Mouse (Mus musculus) myocyte (in vitro differentiated cells): ENCODE results near the gene Ksr2. TPM values are rescaled to one million over a fixed set of nuclear protein-coding genes. Genes with fewer than 3 reads are reported as not detected.
"Not testable (repeated sequence)": the region's sequence is repeated elsewhere in the genome, so short reads cannot be mapped to it uniquely, and the experiment has no call there.

ENCODE experiments used
- H3K27me3 ChIP-seq: one replicate; pipeline ENCODE4 v1.6.1; 2011; ENCODE audit not compliant: control insufficient read depth, insufficient read depth, insufficient read length
- H3K36me3 ChIP-seq: one replicate; pipeline ENCODE4 v1.6.1; 2011; ENCODE audit not compliant: control insufficient read depth, insufficient read depth
- H3K4me2 ChIP-seq: one replicate; pipeline ENCODE4 v1.6.1; 2011; ENCODE audit warnings: low read depth, control low read depth
- H3K4me3 ChIP-seq: one replicate; pipeline ENCODE4 v1.5.1; 2011; ENCODE audit warnings: mild to moderate bottlenecking, control low read depth, moderate library complexity
- H3K79me2 ChIP-seq: one replicate; pipeline ENCODE4 v1.6.1; 2011; ENCODE audit not compliant: control insufficient read depth, insufficient read depth
- H3ac ChIP-seq: one replicate; pipeline ENCODE4 v1.6.1; 2011; ENCODE audit not compliant: control insufficient read depth, insufficient read length
- CEBPB ChIP-seq: IDR thresholded peaks from 2 replicates; pipeline ENCODE4 v1.6.1; 2011; ENCODE audit warnings: mild to moderate bottlenecking, moderate library complexity; ENCODE audit not compliant: poor library complexity, insufficient read depth, severe bottlenecking
- E2F4 ChIP-seq: IDR thresholded peaks from one replicate; pipeline ENCODE4 v1.6.1; 2011; ENCODE audit warnings: mild to moderate bottlenecking, control low read depth, moderate library complexity; ENCODE audit not compliant: insufficient read depth
- MAX ChIP-seq: IDR thresholded peaks from one replicate; pipeline ENCODE4 v1.6.1; 2011; ENCODE audit warnings: low read depth, mild to moderate bottlenecking, control low read depth
- MYOD1 ChIP-seq, 3 experiments: IDR thresholded peaks; one replicate each; pipeline ENCODE4 v1.6.1; 2011; ENCODE audit warnings: control low read depth in 2 of 3, low read depth in 2 of 3, mild to moderate bottlenecking in 2 of 3, moderate library complexity in 1 of 3; ENCODE audit not compliant: insufficient read length in 2 of 3, control insufficient read depth in 1 of 3
- MYOG ChIP-seq, 3 experiments: IDR thresholded peaks; one replicate each; pipeline ENCODE4 v1.6.1; 2011; ENCODE audit warnings: control low read depth in 2 of 3, low read depth in 2 of 3, mild to moderate bottlenecking in 2 of 3; ENCODE audit not compliant: insufficient read length in 2 of 3, control insufficient read depth in 1 of 3, insufficient read depth in 1 of 3
- POLR2A ChIP-seq: IDR thresholded peaks from one replicate; pipeline ENCODE4 v1.6.1; 2011; ENCODE audit warnings: low read depth, mild to moderate bottlenecking, control low read depth, moderate library complexity; ENCODE audit not compliant: insufficient read length
- POLR2AphosphoS2 ChIP-seq: IDR thresholded peaks from one replicate; pipeline ENCODE4 v1.6.1; 2011; ENCODE audit warnings: low read depth, control low read depth; ENCODE audit not compliant: insufficient read length
- REST ChIP-seq: IDR thresholded peaks from one replicate; pipeline ENCODE4 v1.6.1; 2011; ENCODE audit warnings: mild to moderate bottlenecking, control low read depth, moderate library complexity; ENCODE audit not compliant: insufficient read depth, insufficient read length
- SRF ChIP-seq: IDR thresholded peaks from one replicate; pipeline ENCODE4 v1.6.1; 2011; ENCODE audit warnings: low read depth; ENCODE audit not compliant: control insufficient read depth, insufficient read length
- TCF12 ChIP-seq: IDR thresholded peaks from one replicate; pipeline ENCODE4 v1.6.1; 2011; ENCODE audit warnings: mild to moderate bottlenecking, control low read depth; ENCODE audit not compliant: poor library complexity, insufficient read depth, severe bottlenecking
- TCF3 ChIP-seq: IDR thresholded peaks from one replicate; pipeline ENCODE4 v1.6.1; 2011; ENCODE audit warnings: low read depth, control low read depth; ENCODE audit not compliant: insufficient read length
- USF1 ChIP-seq: IDR thresholded peaks from one replicate; pipeline ENCODE4 v1.6.1; 2011; ENCODE audit warnings: low read depth, mild to moderate bottlenecking, control low read depth, moderate library complexity
- polyA plus RNA-seq: library from polyadenylated mRNA; unstranded; fragments of >200 nt; fragmentation: generic; extraction: Trizol; gene quantifications from one replicate; pipeline ENCODE4 v1.2.1, GENCODE M21; 2012; ENCODE audit warnings: missing spikeins

The Ksr2 gene
- polyA plus RNA-seq, 1 experiment: 0.02 TPM

DNA sequence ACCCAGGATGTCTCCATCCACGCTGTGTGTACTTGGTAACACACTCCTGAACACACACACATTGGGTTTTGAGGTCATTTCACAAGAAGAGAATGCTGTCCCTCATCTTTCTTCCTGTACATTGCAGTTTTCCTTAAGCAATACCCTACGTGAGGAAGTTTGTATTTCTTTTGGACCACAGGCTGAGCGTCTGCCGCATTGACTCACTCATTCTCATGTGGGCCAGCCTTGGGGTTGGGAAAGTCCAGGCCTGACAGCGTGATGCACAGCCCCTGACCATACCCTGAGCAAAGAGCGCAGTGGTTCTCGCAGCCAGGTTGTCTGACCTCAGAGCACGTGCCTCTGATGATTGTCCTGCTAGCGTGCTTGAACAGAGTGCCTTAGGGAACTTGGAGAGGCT lies 40.4 kb upstream of the Ksr2 start:
- Histone ChIP-seq H3K4me3 (no peak overlapping the region), H3K27me3 (no peaks in the 10 kb centered on the region), H3K79me2 (peaks cover 7% of the 10 kb centered on the region), H3K36me3 (peaks cover 39% of the 10 kb centered on the region), H3ac (no peak overlapping the region), H3K4me2 (no peak overlapping the region)
- TF ChIP-seq MYOG (IDR thresholded peaks at IDR 0.05; ENCODE audit: control insufficient read depth in 1 of 3, insufficient read depth in 1 of 3, insufficient read length in 2 of 3, low read depth in 2 of 3): no peak
- peak; percentile 41 for TF ChIP-seq POLR2AphosphoS2

- H3K79me2 ChIP-seq: no peaks in the 10 kb centered on the region
- no peaks in the 10 kb centered on the region for H3K27me3 ChIP-seq
- H3K4me2 ChIP-seq: no peak overlapping the region
- TF ChIP-seq CEBPB: no peak
- TF ChIP-seq TCF12: no peak
- no peak for TF ChIP-seq MYOD1 (IDR thresholded peaks at IDR 0.05; ENCODE audit: control insufficient read depth in 1 of 3, insufficient read length in 2 of 3, low read depth in 2 of 3)
- no peak for TF ChIP-seq MAX
- TF ChIP-seq MYOG (IDR thresholded peaks at IDR 0.05; ENCODE audit: control insufficient read depth in 1 of 3, insufficient read depth in 1 of 3, insufficient read length in 2 of 3, low read depth in 2 of 3): no peak
- peak; percentile 11 for TF ChIP-seq POLR2AphosphoS2
- TF ChIP-seq USF1: no peak
- TF ChIP-seq E2F4: no peak
- no peak for TF ChIP-seq SRF
- TF ChIP-seq TCF3: no peak
- peak; percentile 49 for TF ChIP-seq POLR2A
- TF ChIP-seq REST: no peak
- H3ac ChIP-seq: no peak overlapping the region
- H3K4me3 ChIP-seq: no peak overlapping the region
- H3K36me3 ChIP-seq: peaks cover 29% of the 10 kb centered on the region
Observed at GRCm38 (mm10) chr5:117374372-117375049, 39.3 kb upstream of the Ksr2 start.

GRCm38 (mm10) chr5:117376331-117376761 lies 37.5 kb upstream of the Ksr2 start:
- TF ChIP-seq USF1 (no peak), SRF (no peak), TCF3 (no peak), MYOG (IDR thresholded peaks at IDR 0.05; ENCODE audit: control insufficient read depth in 1 of 3, insufficient read depth in 1 of 3, insufficient read length in 2 of 3, low read depth in 2 of 3) (no peak), CEBPB (no peak), POLR2AphosphoS2 (no peak), MAX (no peak), MYOD1 (IDR thresholded peaks at IDR 0.05; ENCODE audit: control insufficient read depth in 1 of 3, insufficient read length in 2 of 3, low read depth in 2 of 3) (no peak)
- H3K79me2 ChIP-seq: no peaks in the 10 kb centered on the region
- H3K4me3 ChIP-seq: no peak overlapping the region
- no peaks in the 10 kb centered on the region for H3K27me3 ChIP-seq
- no peak overlapping the region for H3ac ChIP-seq
- H3K4me2 ChIP-seq: no peak overlapping the region
- peaks cover 24% of the 10 kb centered on the region for H3K36me3 ChIP-seq

DNA sequence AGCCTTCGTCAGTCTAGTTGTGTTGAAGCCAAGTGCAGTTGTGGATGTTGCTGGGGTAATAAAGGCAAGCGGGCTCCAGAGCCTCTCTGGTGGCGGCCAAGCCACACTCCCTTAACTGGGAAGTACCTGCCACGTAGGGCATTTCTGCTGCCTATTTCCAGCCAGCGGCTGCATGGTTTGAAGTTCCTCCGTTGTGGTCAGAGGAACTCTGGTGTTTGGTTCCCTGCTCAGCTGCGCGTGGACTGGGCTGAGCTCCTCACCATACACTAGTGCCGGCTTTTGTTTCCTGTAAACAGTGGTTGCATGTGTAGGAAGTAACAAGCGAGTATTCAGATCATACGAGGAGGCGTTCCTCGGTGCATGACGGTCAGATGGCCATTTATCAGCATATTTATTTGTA lies 36.1 kb upstream of the Ksr2 start:
- H3ac ChIP-seq, H3K27me3 ChIP-seq, H3K79me2 ChIP-seq, H3K4me2 ChIP-seq, H3K4me3 ChIP-seq: not testable (repeated sequence)
- H3K36me3 ChIP-seq: peaks cover 14% of the 10 kb centered on the region

GRCm38 (mm10) chr5:117380199-117380598 lies 33.6 kb upstream of the Ksr2 start:
- no peaks in the 10 kb centered on the region for H3K27me3 ChIP-seq
- H3ac ChIP-seq: no peak overlapping the region
- H3K79me2 ChIP-seq: no peaks in the 10 kb centered on the region
- H3K36me3 ChIP-seq: peaks cover 13% of the 10 kb centered on the region
- no peak for TF ChIP-seq MYOG (IDR thresholded peaks at IDR 0.05; ENCODE audit: control insufficient read depth in 1 of 3, insufficient read depth in 1 of 3, insufficient read length in 2 of 3, low read depth in 2 of 3)
- no peak for TF ChIP-seq POLR2AphosphoS2
- no peak for TF ChIP-seq REST
- no peak for TF ChIP-seq USF1
- no peak for TF ChIP-seq MYOD1 (IDR thresholded peaks at IDR 0.05; ENCODE audit: control insufficient read depth in 1 of 3, insufficient read length in 2 of 3, low read depth in 2 of 3)
- no peak for TF ChIP-seq MAX
- TF ChIP-seq TCF3: no peak
- TF ChIP-seq E2F4: no peak
- TF ChIP-seq POLR2A: no peak
- TF ChIP-seq TCF12: no peak
- TF ChIP-seq CEBPB: no peak
- TF ChIP-seq SRF: no peak
- no peak overlapping the region for H3K4me3 ChIP-seq
- H3K4me2 ChIP-seq: no peak overlapping the region
